Mouse (Mus musculus) kidney, adult 10 weeks (tissue): Measurements from ENCODE around the gene 2700097O09Rik. TPM values are rescaled to one million over a fixed set of nuclear protein-coding genes. Genes with fewer than 3 reads are reported as not detected.

ENCODE experiments used
- polyA plus RNA-seq: library from polyadenylated mRNA; stranded (reverse); fragments of 350-450 nt; fragmentation: Illumina TruSeq; extraction: RNeasy Lipid Tissue Mini Kit (QIAGEN cat#74804); gene quantifications from one replicate; pipeline ENCODE4 v1.2.3, GENCODE M21; 2014; ENCODE audit warnings: low read depth, low replicate concordance

Gene 2700097O09Rik
- 25.8 TPM for polyA plus RNA-seq

DNA sequence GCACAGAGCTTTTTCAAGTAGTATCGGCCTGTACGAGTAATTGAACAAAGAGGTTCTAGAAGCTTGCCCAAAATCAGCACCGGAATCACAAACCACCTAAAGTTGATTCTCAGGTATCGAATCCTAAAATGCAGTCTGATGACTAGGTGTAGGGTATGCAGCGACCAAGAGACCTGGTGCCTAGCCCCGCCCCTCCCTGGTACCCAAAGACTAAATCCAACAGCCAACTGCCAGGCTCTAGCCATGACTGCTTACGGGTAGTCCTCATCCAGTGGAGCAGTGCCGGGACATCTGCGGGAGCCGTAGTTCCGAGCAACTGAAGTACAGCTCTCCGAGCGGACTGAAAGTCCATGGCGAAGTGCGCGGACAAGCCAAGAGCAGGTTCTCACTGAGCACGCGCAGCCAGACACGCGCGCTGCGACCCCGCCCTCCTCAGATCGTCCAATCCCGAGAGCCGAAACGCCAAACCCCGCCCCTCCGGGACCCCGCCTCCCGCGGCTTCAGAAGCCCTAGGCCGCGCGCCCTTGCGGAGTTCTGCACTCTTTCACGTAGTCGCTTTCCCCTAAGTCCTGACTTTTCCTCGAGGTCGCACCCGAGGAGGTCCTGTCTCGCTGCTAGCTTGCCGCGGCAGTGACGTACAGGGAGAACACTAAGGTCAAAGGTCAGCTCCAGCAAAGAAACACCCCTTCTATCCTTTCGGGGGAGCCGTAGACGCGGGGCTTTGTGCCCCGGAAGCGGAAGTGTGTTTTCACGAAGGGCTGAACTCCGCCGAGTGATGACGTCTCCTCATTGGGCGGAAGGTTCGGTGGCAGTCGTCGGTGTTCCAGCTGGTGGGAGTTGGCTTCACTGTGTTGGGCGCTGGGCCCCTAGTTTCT, at the start of gene 2700097O09Rik, which contains the start of gene Srp54a:
Gene 2700097O09Rik, minus strand, starts transcription at position 385 of the 875 bp plus-strand sequence.
Gene Srp54a, plus strand, starts transcription at position 537 of the 875 bp plus-strand sequence.

DNA sequence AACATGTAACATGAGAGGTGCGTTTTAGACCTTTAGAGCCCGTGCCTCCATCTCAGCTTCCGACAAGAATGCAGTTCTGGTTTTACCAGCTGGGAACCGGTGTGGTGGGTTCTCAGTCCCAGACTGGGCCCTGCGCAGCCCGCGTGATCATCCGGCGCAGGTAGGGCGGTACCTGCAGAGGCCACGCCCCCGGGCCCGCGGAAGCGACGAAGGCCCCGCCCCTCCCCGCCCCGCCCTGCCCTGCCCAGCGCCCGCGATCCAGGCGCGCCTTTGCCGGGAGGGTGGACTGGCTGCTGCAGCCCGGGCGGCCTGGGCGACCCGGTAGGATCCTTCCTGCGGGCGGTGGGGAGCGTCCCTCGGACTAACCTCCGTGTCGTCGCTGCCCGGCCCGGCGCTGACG, 44.3 kb upstream of the 2700097O09Rik start, which contains the start of gene Fam177a:
Gene Fam177a, plus strand, starts transcription at position 228 of the 400 bp plus-strand sequence.

DNA sequence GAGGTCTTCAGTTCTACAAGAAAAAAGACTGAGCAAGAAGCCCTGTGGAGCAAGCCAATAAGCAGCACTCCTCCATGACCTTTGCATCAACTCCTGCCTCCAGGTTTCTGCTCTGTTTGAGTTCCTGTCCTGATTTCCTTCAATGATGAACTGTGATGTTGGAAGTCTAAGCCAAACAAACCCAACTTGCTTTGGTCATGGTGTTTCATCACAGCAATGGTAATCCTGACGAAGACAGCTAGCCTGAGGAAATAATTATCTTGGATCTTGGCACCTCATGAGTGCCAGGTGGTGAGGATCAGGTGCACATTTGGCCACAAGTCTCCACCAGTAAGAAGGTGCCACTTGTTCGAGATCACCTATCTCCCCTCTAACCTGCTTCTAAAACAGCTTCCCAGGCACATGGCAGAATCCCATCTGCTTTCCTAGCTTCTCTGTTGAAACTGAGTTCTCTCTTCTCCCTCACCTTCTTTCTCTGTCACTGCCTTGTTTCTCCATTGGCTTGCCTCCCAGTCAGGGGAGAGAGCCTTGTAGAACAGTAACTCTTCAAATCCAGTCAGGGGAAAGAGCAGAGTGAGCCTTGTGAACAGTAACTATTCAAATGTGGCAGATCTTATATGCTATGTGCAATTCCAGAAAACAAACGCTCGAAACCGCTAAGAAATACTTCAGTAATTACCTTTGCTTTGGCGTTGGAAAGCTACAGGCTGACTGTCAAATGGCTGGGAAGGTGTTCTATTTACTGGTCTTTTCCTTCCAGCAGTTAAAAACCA, 66.1 kb downstream of the 2700097O09Rik start, which contains the start of gene Baz1a:
Gene Baz1a, minus strand, starts transcription at position 723 of the 773 bp plus-strand sequence.

Other genes starting within 250 kb of the 2700097O09Rik start
- gene Cfl2, start 217.2 kb downstream of the 2700097O09Rik start, polyA plus RNA-seq = 367 TPM
- not detected for gene Gm20403, start 93.6 kb downstream of the 2700097O09Rik start, polyA plus RNA-seq
- 10.2 TPM for gene Baz1a, start 65.8 kb downstream of the 2700097O09Rik start, polyA plus RNA-seq
- 481 TPM for gene Srp54a, start 152 bp upstream of the 2700097O09Rik start, polyA plus RNA-seq
- not detected for gene Fam177a, start 44.4 kb upstream of the 2700097O09Rik start, polyA plus RNA-seq
- gene Srp54b, start 75.0 kb upstream of the 2700097O09Rik start, polyA plus RNA-seq = 1.8 TPM
- gene 1700047I17Rik2, start 119.5 kb upstream of the 2700097O09Rik start, polyA plus RNA-seq = 26.1 TPM
- 145 TPM for gene Srp54c, start 150.1 kb upstream of the 2700097O09Rik start, polyA plus RNA-seq
- 38.7 TPM for gene 1110008L16Rik, start 219.5 kb upstream of the 2700097O09Rik start, polyA plus RNA-seq
- gene Ppp2r3c, start 222.9 kb upstream of the 2700097O09Rik start, polyA plus RNA-seq = 23.6 TPM